Mouse (Mus musculus): ENCODE data around the gene Cmtm5. TPM values are rescaled to one million over a fixed set of nuclear protein-coding genes. Genes with fewer than 3 reads are reported as not detected.

The Cmtm5 gene
- polyA plus RNA-seq, 1 experiment from 2014 or later, result 8.5 TPM

- no peaks in the 10 kb centered on the region for H3K9me3 ChIP-seq (ENCODE audit: control insufficient read depth, low read depth, low read length)
- H3K4me3 ChIP-seq (ENCODE audit: low read depth, low read length), result peak overlapping the region; percentile 86
- peak overlapping the region; percentile 89 for H3K9ac ChIP-seq (replicated peaks; ENCODE audit: low read depth, low read length)
- peaks cover 39% of the 10 kb centered on the region; the same call in 1 of the 2 replicates for H3K36me3 ChIP-seq (ENCODE audit: control insufficient read depth, insufficient read depth, low read length)
- peaks cover 9% of the 10 kb centered on the region; the same call in 1 of the 2 replicates for H3K4me1 ChIP-seq (ENCODE audit: control insufficient read depth, insufficient read depth, low read length)
- no peaks in the 10 kb centered on the region for H3K27me3 ChIP-seq (ENCODE audit: control insufficient read depth, insufficient read depth, low read length)
- H3K27ac ChIP-seq (ENCODE audit: low read length), result peak overlapping the region; percentile 82
- peak; percentile 12 for ATAC-seq (ENCODE audit: insufficient number of reproducible peaks, insufficient read depth, low FRiP score, low read depth)
- peak overlapping the region; percentile 98 for H3K4me2 ChIP-seq (replicated peaks; ENCODE audit: low read depth, low read length)
- 2% methylated on average over 56 of the region's 69 CpGs for WGBS
These were observed 23.8 kb upstream of the Cmtm5 start for GRCm38 (mm10) chr14:54912109-54912850.

DNA sequence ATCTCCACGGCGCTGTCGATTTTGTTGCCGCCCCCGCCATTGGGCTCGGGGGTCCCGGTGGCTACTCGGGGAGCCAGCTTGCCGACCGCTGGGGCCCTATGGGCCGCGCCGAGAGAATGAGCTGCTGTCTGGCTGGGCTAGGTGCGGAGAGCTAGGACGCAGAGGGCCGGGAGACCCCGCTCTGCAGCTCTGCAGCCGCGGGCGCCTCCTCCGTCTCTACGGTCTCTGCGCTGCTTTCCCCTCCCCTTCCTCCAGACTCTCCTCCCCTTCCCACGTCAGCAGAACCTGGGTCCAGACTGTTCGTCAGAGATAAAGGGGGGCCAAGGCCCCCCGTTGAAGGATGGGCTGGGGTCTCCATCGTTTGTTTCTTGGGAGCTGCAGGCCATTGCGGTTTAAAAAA is 23.2 kb upstream of the Cmtm5 start, which contains the start of gene Slc22a17:
Gene Slc22a17 (minus strand): TSS at position 247 of the 400 bp plus-strand sequence.
- Histone ChIP-seq H3K9me3 (ENCODE audit: control insufficient read depth, low read depth, low read length) (no peaks in the 10 kb centered on the region), H3K36me3 (ENCODE audit: control insufficient read depth, insufficient read depth, low read length) (peaks cover 40% of the 10 kb centered on the region; the same call in 1 of the 2 replicates)
- WGBS, result 0% methylated on average over 25 of the region's 28 CpGs

DNA sequence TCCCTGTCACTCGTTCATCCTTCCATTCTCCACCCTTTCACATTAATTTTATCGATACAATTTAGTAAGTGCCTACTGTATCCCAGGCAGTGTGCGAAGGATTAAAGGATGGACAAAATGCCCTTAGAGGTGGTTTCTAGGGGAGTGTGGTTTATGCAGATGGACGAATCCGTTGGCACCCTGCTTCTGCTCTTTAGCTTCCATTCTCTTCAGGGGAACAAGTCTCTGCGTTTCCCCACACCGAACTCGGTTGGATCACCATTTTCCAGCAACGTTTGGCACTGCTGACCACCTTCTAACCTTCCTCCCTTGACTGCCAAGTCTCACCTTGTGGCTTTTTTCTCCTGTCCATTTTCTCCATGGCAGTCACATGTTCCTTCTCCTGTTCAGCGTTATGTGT is 22.7 kb upstream of the Cmtm5 start:
- H3K27ac ChIP-seq (ENCODE audit: low read length), result peak overlapping the region; percentile 82; the same call in 1 of the 2 replicates
- peaks cover 9% of the 10 kb centered on the region; the same call in 1 of the 2 replicates for H3K4me1 ChIP-seq (ENCODE audit: control insufficient read depth, insufficient read depth, low read length)
- H3K4me2 ChIP-seq (replicated peaks; ENCODE audit: low read depth, low read length), result peak overlapping the region; percentile 98
- 15% methylated on average over 10 of the region's 10 CpGs for WGBS
- H3K9me3 ChIP-seq (ENCODE audit: control insufficient read depth, low read depth, low read length), result no peaks in the 10 kb centered on the region
- ATAC-seq (ENCODE audit: insufficient number of reproducible peaks, insufficient read depth, low FRiP score, low read depth), result peak; percentile 4; the same call in 1 of the 2 replicates
- peak overlapping the region; percentile 89 for H3K9ac ChIP-seq (replicated peaks; ENCODE audit: low read depth, low read length)
- H3K36me3 ChIP-seq (ENCODE audit: control insufficient read depth, insufficient read depth, low read length), result peaks cover 37% of the 10 kb centered on the region; the same call in 1 of the 2 replicates
- H3K27me3 ChIP-seq (ENCODE audit: control insufficient read depth, insufficient read depth, low read length), result no peaks in the 10 kb centered on the region
- H3K4me3 ChIP-seq (ENCODE audit: low read depth, low read length), result peak overlapping the region; percentile 86

More for the DNA sequence above, 23.2 kb upstream of the Cmtm5 start, which contains the start of gene Slc22a17:
- peak within 1 kb of the TSS; percentile 98 for H3K4me2 ChIP-seq (replicated peaks; ENCODE audit: low read depth, low read length)
- peak; percentile 86 for ATAC-seq (ENCODE audit: insufficient number of reproducible peaks, insufficient read depth, low FRiP score, low read depth)
- H3K27me3 ChIP-seq (ENCODE audit: control insufficient read depth, insufficient read depth, low read length), result no peaks in the 10 kb centered on the region
- peaks cover 9% of the 10 kb centered on the region; the same call in 1 of the 2 replicates for H3K4me1 ChIP-seq (ENCODE audit: control insufficient read depth, insufficient read depth, low read length)
- peak within 1 kb of the TSS; percentile 89 for H3K9ac ChIP-seq (replicated peaks; ENCODE audit: low read depth, low read length)
- peak within 1 kb of the TSS; percentile 86 for H3K4me3 ChIP-seq (ENCODE audit: low read depth, low read length)
- peak within 1 kb of the TSS; percentile 82 for H3K27ac ChIP-seq (ENCODE audit: low read length)

DNA sequence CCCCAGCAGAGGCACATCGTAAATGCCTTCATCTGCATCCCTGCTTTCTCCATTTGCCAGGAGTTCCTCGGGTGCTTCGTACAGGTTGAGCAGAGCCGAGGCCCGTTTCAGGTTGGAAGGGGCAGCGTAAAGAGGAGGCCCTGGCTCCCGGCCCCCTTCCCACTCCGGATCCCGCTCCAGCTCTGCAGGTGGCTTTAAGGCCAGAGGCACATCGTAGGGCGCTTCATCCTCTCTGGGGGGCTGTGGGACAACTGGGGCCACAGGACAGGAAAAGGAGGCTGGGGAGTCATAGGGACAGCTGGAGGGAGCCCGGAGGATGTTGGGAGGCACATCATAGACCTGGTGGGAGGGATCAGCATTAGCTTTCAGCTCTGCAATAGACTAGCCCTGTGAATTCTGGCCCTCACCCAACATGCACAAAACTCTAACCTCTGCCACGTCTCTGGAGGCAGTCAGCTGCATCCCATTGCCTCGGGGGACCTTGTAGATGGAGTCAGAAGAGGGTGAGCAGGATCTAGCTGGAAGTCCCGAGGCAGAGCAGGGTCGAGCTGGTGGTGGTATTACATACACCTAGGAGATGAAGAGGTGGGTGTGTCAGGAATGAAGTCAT is 15.9 kb upstream of the Cmtm5 start:
- 88% methylated on average over 16 of the region's 16 CpGs for WGBS
- Histone ChIP-seq H3K27ac (ENCODE audit: low read length) (no peak overlapping the region), H3K27me3 (ENCODE audit: control insufficient read depth, insufficient read depth, low read length) (no peaks in the 10 kb centered on the region), H3K4me1 (ENCODE audit: control insufficient read depth, insufficient read depth, low read length) (peaks cover 11% of the 10 kb centered on the region; the same call in 1 of the 2 replicates), H3K36me3 (ENCODE audit: control insufficient read depth, insufficient read depth, low read length) (peaks cover 54% of the 10 kb centered on the region), H3K4me3 (ENCODE audit: low read depth, low read length) (no peak overlapping the region), H3K9ac (replicated peaks; ENCODE audit: low read depth, low read length) (no peak overlapping the region), H3K9me3 (ENCODE audit: control insufficient read depth, low read depth, low read length) (peaks cover 6% of the 10 kb centered on the region; the same call in 1 of the 2 replicates), H3K4me2 (replicated peaks; ENCODE audit: low read depth, low read length) (no peak overlapping the region)
- ATAC-seq (ENCODE audit: insufficient number of reproducible peaks, insufficient read depth, low FRiP score, low read depth), result no peak

DNA sequence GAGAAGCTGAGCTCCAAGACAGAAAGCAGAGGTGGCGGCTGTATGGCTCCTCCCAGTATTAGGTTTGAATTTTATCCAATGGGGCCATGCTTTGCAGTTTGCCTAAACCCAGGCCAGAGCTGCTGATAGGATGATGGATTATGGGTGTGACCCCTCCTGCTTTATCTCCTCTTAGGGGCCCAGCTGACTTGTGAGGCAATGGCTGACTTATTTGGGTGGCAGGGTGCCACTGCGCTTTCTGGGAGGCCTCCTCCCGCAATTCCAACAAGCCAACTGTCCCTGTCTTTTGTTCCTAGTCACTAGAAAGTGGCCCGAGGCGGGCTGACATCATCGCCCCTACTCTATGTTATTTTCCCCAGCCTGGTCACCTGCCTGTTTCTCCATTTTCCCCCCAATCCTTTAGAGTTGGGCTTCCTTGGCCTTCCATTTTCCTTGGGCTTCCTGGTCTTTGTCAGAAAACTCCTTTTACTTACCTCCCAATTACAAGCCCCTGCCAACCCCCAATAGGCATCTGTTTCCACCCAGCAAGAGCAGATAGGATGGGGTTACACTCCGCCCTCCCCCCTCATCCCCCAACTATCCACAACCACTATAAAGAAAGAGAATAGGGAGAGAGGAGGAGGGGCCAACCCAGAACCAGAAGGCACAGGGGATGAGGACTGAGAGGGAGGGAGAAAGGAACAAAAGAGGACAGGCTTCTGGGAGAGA is 11.3 kb upstream of the Cmtm5 start:
- no peaks in the 10 kb centered on the region for H3K27me3 ChIP-seq (ENCODE audit: control insufficient read depth, insufficient read depth, low read length)
- peak; percentile 51 for ATAC-seq (ENCODE audit: insufficient number of reproducible peaks, insufficient read depth, low FRiP score, low read depth)
- H3K4me2 ChIP-seq (replicated peaks; ENCODE audit: low read depth, low read length), result peak overlapping the region; percentile 86
- peak overlapping the region; percentile 100 for H3K27ac ChIP-seq (ENCODE audit: low read length)
- H3K9me3 ChIP-seq (ENCODE audit: control insufficient read depth, low read depth, low read length), result peaks cover 6% of the 10 kb centered on the region; the same call in 1 of the 2 replicates
- H3K9ac ChIP-seq (replicated peaks; ENCODE audit: low read depth, low read length), result peak overlapping the region; percentile 98
- peak overlapping the region; percentile 64 for H3K4me3 ChIP-seq (ENCODE audit: low read depth, low read length)
- H3K36me3 ChIP-seq (ENCODE audit: control insufficient read depth, insufficient read depth, low read length), result peaks cover 22% of the 10 kb centered on the region
- 14% methylated on average over 7 of the region's 7 CpGs for WGBS
- peaks cover 22% of the 10 kb centered on the region for H3K4me1 ChIP-seq (ENCODE audit: control insufficient read depth, insufficient read depth, low read length)

GRCm38 (mm10) chr14:54925349-54926342 is 10.4 kb upstream of the Cmtm5 start, which contains the start of gene Efs:
Gene Efs, minus strand, starts transcription at chr14:54926126.
- WGBS, result 2% methylated on average over 57 of the region's 57 CpGs
- H3K4me2 ChIP-seq (replicated peaks; ENCODE audit: low read depth, low read length), result peak within 1 kb of the TSS; percentile 86

DNA sequence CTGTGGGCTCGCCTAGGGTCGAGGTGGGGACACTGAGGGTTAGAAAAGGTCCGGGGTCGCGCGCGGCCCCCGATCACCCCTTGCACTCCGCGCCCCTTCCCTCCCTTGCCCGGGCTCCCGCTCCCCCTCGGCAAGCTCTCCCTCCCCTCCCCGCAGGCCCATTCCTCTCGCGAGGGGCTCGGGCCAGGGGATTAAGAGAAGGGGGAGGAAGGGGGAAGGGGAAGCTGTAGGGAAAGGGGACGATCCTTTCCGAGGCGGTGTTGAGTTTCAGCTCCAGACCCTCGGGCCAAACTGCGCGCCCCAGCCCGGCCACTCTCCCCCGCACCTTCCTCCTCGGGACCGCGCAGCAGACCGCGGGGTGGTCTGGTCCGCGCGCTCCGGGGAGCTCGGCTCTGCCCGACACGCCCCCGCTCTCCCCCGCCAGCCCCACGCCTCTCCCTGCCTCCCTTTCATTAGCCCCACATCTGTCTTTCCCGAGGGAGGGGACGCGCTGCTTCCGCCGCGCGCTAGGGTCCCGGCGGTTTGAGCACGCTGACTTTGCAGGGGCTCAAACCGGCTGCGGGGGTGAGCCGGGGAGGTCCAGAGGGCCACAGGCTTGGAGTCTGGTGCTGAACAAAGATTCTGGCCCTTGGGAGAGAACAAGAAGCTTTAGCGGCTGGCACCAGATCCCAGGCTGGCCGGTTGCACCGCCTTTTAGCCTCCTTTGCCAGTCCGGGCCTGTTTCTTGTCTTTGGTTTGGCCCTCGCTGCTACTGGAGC is 9.5 kb upstream of the Cmtm5 start:
- peaks cover 24% of the 10 kb centered on the region for H3K4me1 ChIP-seq (ENCODE audit: control insufficient read depth, insufficient read depth, low read length)
- H3K36me3 ChIP-seq (ENCODE audit: control insufficient read depth, insufficient read depth, low read length), result peaks cover 4% of the 10 kb centered on the region
- H3K9ac ChIP-seq (replicated peaks; ENCODE audit: low read depth, low read length), result peak overlapping the region; percentile 98
- 0 out of 2 replicates have a peak, but pooled peaks cover 4% of the 10 kb centered on the region for H3K9me3 ChIP-seq (ENCODE audit: control insufficient read depth, low read depth, low read length)
- peak overlapping the region; percentile 64 for H3K4me3 ChIP-seq (ENCODE audit: low read depth, low read length)
- under 1% methylated on average over 42 of the region's 58 CpGs for WGBS
- H3K27ac ChIP-seq (ENCODE audit: low read length), result peak overlapping the region; percentile 100
- peak overlapping the region; percentile 86 for H3K4me2 ChIP-seq (replicated peaks; ENCODE audit: low read depth, low read length)
- ATAC-seq (ENCODE audit: insufficient number of reproducible peaks, insufficient read depth, low FRiP score, low read depth), result peak; percentile 84
- H3K27me3 ChIP-seq (ENCODE audit: control insufficient read depth, insufficient read depth, low read length), result no peaks in the 10 kb centered on the region

More at GRCm38 (mm10) chr14:54925349-54926342, 10.4 kb upstream of the Cmtm5 start, which contains the start of gene Efs:
- Histone ChIP-seq H3K27me3 (ENCODE audit: control insufficient read depth, insufficient read depth, low read length) (no peaks in the 10 kb centered on the region), H3K9ac (replicated peaks; ENCODE audit: low read depth, low read length) (peak within 1 kb of the TSS; percentile 98), H3K4me1 (ENCODE audit: control insufficient read depth, insufficient read depth, low read length) (peaks cover 22% of the 10 kb centered on the region), H3K4me3 (ENCODE audit: low read depth, low read length) (peak within 1 kb of the TSS; percentile 64), H3K9me3 (ENCODE audit: control insufficient read depth, low read depth, low read length) (peaks cover 6% of the 10 kb centered on the region; the same call in 1 of the 2 replicates), H3K27ac (ENCODE audit: low read length) (peak within 1 kb of the TSS; percentile 100), H3K36me3 (ENCODE audit: control insufficient read depth, insufficient read depth, low read length) (peaks cover 13% of the 10 kb centered on the region)
- ATAC-seq (ENCODE audit: insufficient number of reproducible peaks, insufficient read depth, low FRiP score, low read depth), result peak; percentile 29; the same call in 1 of the 2 replicates
